Mouse (Mus musculus) forebrain, embryonic 13.5 days (tissue): ENCODE measurements around the gene Igf2bp2. TPM values are rescaled to one million over a fixed set of nuclear protein-coding genes. Genes with fewer than 3 reads are reported as not detected.

Source experiments
- polyA plus RNA-seq: library from polyadenylated mRNA; unstranded; fragments of >200 nt; fragmentation: Nextera tagmentation; extraction: Ambion mirVana; gene quantifications from 2 replicates; pipeline ENCODE4 v1.2.1, GENCODE M21; 2015

Igf2bp2 gene
- polyA plus RNA-seq, 1 experiment from 2014 or later, result 52.7 TPM

Other genes starting within 250 kb of the Igf2bp2 start
- 23.6 and 26.2 TPM in 2 replicates for gene Tmem41a, start 215.7 kb downstream of the Igf2bp2 start, polyA plus RNA-seq
- 0.22 and 0.30 TPM in 2 replicates for gene Liph, start 167.6 kb downstream of the Igf2bp2 start, polyA plus RNA-seq
- 50.7 and 54.0 TPM in 2 replicates for gene Senp2, start 153.8 kb downstream of the Igf2bp2 start, polyA plus RNA-seq
- 436 and 453 TPM in 2 replicates for gene Tra2b, start 102.7 kb upstream of the Igf2bp2 start, polyA plus RNA-seq